Mouse (Mus musculus) hindbrain, embryonic 11.5 days (tissue): ENCODE data around the gene Ino80. TPM values are rescaled to one million over a fixed set of nuclear protein-coding genes. Genes with fewer than 3 reads are reported as not detected.
"Not testable (repeated sequence)": the region's sequence is repeated elsewhere in the genome, so short reads cannot be mapped to it uniquely, and the experiment has no call there.

Experiments used
- ATAC-seq: fragments of 200-750 bp; cut with Nextera tagmentation; 2 replicates; pipeline ENCODE4 v1.8.0; 2017; ENCODE audit warnings: mild to moderate bottlenecking, moderate TSS enrichment, moderate library complexity; ENCODE audit not compliant: low FRiP score
- DNase-seq: peaks from one replicate; pipeline ENCODE4 v3.0.0-alpha.2; 2015; ENCODE audit warnings: low spot score
- H3K27ac ChIP-seq: fragments of 300-500 bp; sonication (generic); 2 replicates; pipeline ENCODE4 v1.5.1; 2014; ENCODE audit warnings: mild to moderate bottlenecking, low read depth, low read length
- H3K27me3 ChIP-seq: fragments of 300-500 bp; sonication (generic); 2 replicates; pipeline ENCODE4 v1.6.1; 2014; ENCODE audit warnings: mild to moderate bottlenecking, low read length, moderate library complexity, mixed read lengths; ENCODE audit not compliant: control insufficient read depth, insufficient read depth
- H3K36me3 ChIP-seq: fragments of 300-500 bp; sonication (generic); 2 replicates; pipeline ENCODE4 v1.6.1; 2014; ENCODE audit warnings: mild to moderate bottlenecking, low read length, moderate library complexity, mixed read lengths; ENCODE audit not compliant: control insufficient read depth, insufficient read depth
- H3K4me1 ChIP-seq: fragments of 300-500 bp; sonication (generic); replicated peaks from 2 replicates; pipeline ENCODE4 v1.6.1; 2014; ENCODE audit warnings: low read length, mixed read lengths; ENCODE audit not compliant: control insufficient read depth, insufficient read depth
- H3K4me2 ChIP-seq: fragments of 300-500 bp; sonication (generic); replicated peaks from 2 replicates; pipeline ENCODE4 v1.6.1; 2014; ENCODE audit warnings: mild to moderate bottlenecking, low read depth, low read length
- H3K4me3 ChIP-seq: fragments of 300-500 bp; sonication (generic); 2 replicates; pipeline ENCODE4 v1.5.1; 2014; ENCODE audit warnings: low read depth, low read length
- H3K9ac ChIP-seq: fragments of 300-500 bp; sonication (generic); 2 replicates; pipeline ENCODE4 v1.6.1; 2014; ENCODE audit warnings: low read depth, low read length
- H3K9me3 ChIP-seq: fragments of 300-500 bp; sonication (generic); 2 replicates; pipeline ENCODE4 v1.6.1; 2016; ENCODE audit warnings: low read length; ENCODE audit not compliant: control insufficient read depth
- WGBS: fragments of 180-500 bp; shearing (Covaris S2); extraction: QIAGEN DNeasy Blood & Tissue Kit; methylation state at CpG from one replicate; pipeline ENCODE4 v1.1.7; 2014; 5-methylcytosine and 5-hydroxymethylcytosine counted together
- polyA plus RNA-seq: library from polyadenylated mRNA; unstranded; fragments of >200 nt; fragmentation: Nextera tagmentation; extraction: Ambion mirVana; gene quantifications from 2 replicates; pipeline ENCODE4 v1.2.1, GENCODE M21; 2014

Gene Ino80
- polyA plus RNA-seq = 3.7 and 5.6 TPM in 2 replicates

- Histone ChIP-seq H3K4me1 (no peaks in the 10 kb centered on the region), H3K36me3 (no peaks in the 10 kb centered on the region), H3K9me3 (no peaks in the 10 kb centered on the region), H3K27me3 (no peaks in the 10 kb centered on the region), H3K27ac (peak within 1 kb of the TSS; percentile 94), H3K4me3 (peak within 1 kb of the TSS; percentile 92), H3K4me2 (peak within 1 kb of the TSS; percentile 79), H3K9ac (peak within 1 kb of the TSS; percentile 89)
- DNase-seq = peak; percentile 98
- WGBS = under 1% methylated on average over 69 of the region's 72 CpGs
- ATAC-seq = peak; percentile 95
Observed at GRCm38 (mm10) chr2:119477571-119478396, at the start of gene Ino80. Gene Ino80, minus strand, starts transcription at chr2:119477687.

DNA sequence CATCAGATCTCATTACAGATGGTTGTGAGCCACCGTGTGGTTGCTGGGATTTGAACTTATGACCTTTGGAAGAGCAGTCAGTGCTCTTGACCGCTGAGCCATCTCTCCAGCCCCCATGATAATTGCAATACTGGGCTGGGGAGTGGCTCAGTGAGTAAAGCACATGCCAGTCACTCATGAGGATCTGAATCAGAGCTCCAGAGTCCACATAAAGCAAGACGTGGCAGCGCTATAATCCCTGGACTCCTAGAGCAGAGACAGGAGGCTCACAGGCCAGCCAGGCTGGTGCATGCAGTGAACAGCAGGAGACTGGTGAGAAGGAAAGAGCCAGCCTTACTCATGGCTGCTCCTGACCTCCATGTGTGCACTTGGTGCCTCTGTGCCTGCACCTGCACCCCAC, 47.9 kb upstream of the Ino80 start:
- Histone ChIP-seq H3K9ac (no peak overlapping the region), H3K27ac (no peak overlapping the region), H3K4me2 (no peak overlapping the region), H3K4me3 (no peak overlapping the region), H3K4me1 (no peaks in the 10 kb centered on the region), H3K9me3 (no peaks in the 10 kb centered on the region), H3K27me3 (no peaks in the 10 kb centered on the region), H3K36me3 (no peaks in the 10 kb centered on the region)
- DNase-seq (no peak), ATAC-seq (no peak)
- 53% methylated on average over 4 of the region's 4 CpGs for WGBS

DNA sequence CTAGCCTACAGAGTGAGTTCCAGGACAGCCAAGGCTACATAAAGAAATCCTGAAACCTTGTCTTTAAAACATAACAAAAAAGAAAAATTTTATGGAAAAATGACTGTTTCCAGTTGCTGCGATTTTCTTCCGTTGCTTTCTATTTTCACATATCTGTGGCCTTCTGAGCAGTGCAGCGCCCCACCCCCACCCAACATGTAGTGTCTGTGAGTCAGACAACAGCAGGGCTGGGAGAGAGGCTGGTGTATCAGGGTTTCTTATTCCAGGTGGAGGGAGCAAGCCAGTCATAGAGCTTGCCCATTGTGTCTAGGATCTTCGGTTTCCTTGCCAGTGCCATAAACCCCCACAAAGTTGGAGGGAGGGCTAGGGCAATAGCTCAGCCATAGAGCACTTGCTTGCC, 46.3 kb upstream of the Ino80 start:
- Histone ChIP-seq H3K9me3 (no peaks in the 10 kb centered on the region), H3K9ac (no peak overlapping the region), H3K27me3 (no peaks in the 10 kb centered on the region), H3K4me2 (no peak overlapping the region), H3K27ac (no peak overlapping the region), H3K36me3 (no peaks in the 10 kb centered on the region), H3K4me3 (no peak overlapping the region), H3K4me1 (no peaks in the 10 kb centered on the region)
- 85% methylated on average over 4 of the region's 4 CpGs for WGBS
- no peak for DNase-seq
- no peak for ATAC-seq

GRCm38 (mm10) chr2:119520550-119520949, 43.1 kb upstream of the Ino80 start:
- Histone ChIP-seq H3K36me3 (no peaks in the 10 kb centered on the region), H3K27ac (no peak overlapping the region), H3K4me1 (no peaks in the 10 kb centered on the region), H3K9ac (no peak overlapping the region), H3K9me3 (no peaks in the 10 kb centered on the region), H3K27me3 (no peaks in the 10 kb centered on the region), H3K4me2 (no peak overlapping the region), H3K4me3 (no peak overlapping the region)
- WGBS = 77% methylated on average over 7 of the region's 7 CpGs
- ATAC-seq = no peak
- DNase-seq = no peak

DNA sequence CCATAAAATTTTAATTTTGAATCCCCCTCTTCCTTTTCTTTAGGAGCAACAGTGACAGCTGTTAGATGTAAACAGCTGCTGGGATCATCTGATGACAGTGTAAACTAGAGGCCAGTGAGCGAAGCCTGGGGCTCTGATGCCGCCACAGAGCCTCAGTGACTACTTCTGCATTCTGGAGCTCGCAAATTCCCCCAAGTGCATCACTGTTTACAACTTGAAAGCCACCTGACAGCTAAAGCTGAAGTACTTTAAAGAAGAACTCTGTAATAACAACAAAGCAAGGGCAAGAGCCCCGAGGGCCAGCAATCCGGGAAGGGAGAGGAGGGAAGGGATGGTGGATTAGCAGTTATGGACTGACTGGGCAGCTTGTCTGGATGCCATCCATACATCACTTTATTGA, 39.3 kb upstream of the Ino80 start:
- no peaks in the 10 kb centered on the region for H3K36me3 ChIP-seq
- no peak for ATAC-seq

DNA sequence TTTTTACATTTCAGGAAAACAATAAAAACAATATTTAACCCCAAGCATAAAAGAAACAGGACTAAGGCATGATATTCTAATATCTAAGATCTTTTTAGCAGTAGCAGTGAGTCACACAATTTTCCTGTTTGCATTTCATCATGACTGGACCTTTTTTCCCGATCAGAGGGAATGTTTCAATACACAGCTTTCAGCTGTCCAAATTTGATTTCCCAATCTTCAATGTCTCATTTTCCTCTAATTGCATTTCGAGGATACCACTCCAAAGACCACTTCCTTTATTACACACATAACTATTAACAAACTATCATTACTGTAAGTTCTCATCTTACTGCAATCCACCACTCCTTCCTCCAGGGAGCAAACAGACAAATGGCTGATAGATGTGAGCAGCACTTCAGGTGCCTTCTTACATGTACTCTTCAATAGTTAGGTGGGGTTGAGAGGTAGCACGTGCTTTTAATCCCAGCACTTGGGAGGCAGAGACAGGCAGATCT, 36.6 kb upstream of the Ino80 start:
- no peaks in the 10 kb centered on the region for H3K4me1 ChIP-seq
- ATAC-seq = no peak
- H3K27ac ChIP-seq = no peak overlapping the region
- H3K9me3 ChIP-seq = no peaks in the 10 kb centered on the region
- WGBS = 83% methylated on average over 3 of the region's 3 CpGs
- H3K4me3 ChIP-seq = no peak overlapping the region
- H3K9ac ChIP-seq = no peak overlapping the region
- DNase-seq = no peak
- no peaks in the 10 kb centered on the region for H3K36me3 ChIP-seq
- H3K4me2 ChIP-seq = no peak overlapping the region
- H3K27me3 ChIP-seq = no peaks in the 10 kb centered on the region

More for the DNA sequence above, 39.3 kb upstream of the Ino80 start:
- H3K27me3 ChIP-seq = no peaks in the 10 kb centered on the region
- DNase-seq = no peak
- 68% methylated on average over 5 of the region's 5 CpGs for WGBS
- no peaks in the 10 kb centered on the region for H3K9me3 ChIP-seq
- H3K4me1 ChIP-seq = no peaks in the 10 kb centered on the region
- no peak overlapping the region for H3K9ac ChIP-seq
- H3K4me3 ChIP-seq = no peak overlapping the region
- H3K4me2 ChIP-seq = no peak overlapping the region
- no peak overlapping the region for H3K27ac ChIP-seq

GRCm38 (mm10) chr2:119512292-119512691, 34.8 kb upstream of the Ino80 start:
- WGBS = 84% methylated on average over 3 of the region's 3 CpGs
- no peaks in the 10 kb centered on the region for H3K36me3 ChIP-seq
- no peak overlapping the region for H3K4me2 ChIP-seq
- no peak for DNase-seq
- no peak overlapping the region for H3K9ac ChIP-seq
- H3K9me3 ChIP-seq = no peaks in the 10 kb centered on the region
- no peaks in the 10 kb centered on the region for H3K4me1 ChIP-seq
- no peak overlapping the region for H3K4me3 ChIP-seq
- no peak for ATAC-seq
- no peaks in the 10 kb centered on the region for H3K27me3 ChIP-seq
- H3K27ac ChIP-seq = no peak overlapping the region

DNA sequence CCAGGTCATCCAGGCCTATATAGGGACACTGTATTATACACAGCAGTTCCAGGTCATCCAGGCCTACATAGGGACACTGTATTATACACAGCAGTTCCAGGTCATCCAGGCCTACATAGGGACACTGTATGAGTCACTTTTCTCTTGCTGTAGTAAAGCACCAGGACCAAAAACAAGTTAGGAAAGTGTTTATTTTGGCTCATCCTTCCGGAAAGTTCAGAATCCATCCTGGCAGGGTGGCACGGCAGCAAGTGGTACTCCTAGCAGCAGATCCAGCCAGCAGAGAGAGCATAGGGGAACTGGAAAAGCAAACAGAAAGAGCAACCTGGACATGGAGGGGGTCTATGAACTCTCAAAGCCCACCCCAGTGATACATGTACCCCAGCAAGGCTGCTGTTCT, 33.4 kb upstream of the Ino80 start:
- DNase-seq (no peak), ATAC-seq (no peak)
- Histone ChIP-seq H3K4me1 (no peaks in the 10 kb centered on the region), H3K9me3 (no peaks in the 10 kb centered on the region), H3K36me3 (no peaks in the 10 kb centered on the region), H3K4me2 (no peak overlapping the region), H3K27me3 (no peaks in the 10 kb centered on the region), H3K9ac (no peak overlapping the region), H3K27ac (no peak overlapping the region), H3K4me3 (no peak overlapping the region)
- WGBS = 75% methylated on average over 2 of the region's 2 CpGs

- ATAC-seq, H3K4me2 ChIP-seq: not testable (repeated sequence)
- WGBS = 62% methylated on average over 7 of the region's 7 CpGs
Observed at GRCm38 (mm10) chr2:119508518-119508917, 31.0 kb upstream of the Ino80 start.

More at GRCm38 (mm10) chr2:119508518-119508917, 31.0 kb upstream of the Ino80 start:
- DNase-seq, H3K27me3 ChIP-seq, H3K36me3 ChIP-seq, H3K27ac ChIP-seq, H3K9me3 ChIP-seq, H3K4me1 ChIP-seq, H3K4me3 ChIP-seq, H3K9ac ChIP-seq: not testable (repeated sequence)
